In genomic region chr13:81181966-81182908, GRCm38 (mm10) we compare ENCODE assay signal across 12 mouse cellular contexts.
A peak's percentile ranks its signal among the peaks of the same experiment; 100 is the strongest.
DNase-seq lines count a peak whose midpoint lies in the region; ATAC-seq lines count a peak whose summit lies in the region.
"Had no signal": no experiment of that assay in that cellular context is flagged by ENCODE, and none has a peak within 500 bp of the region (broad histone marks: within the 10 kb centered on the region; RNA-seq: fewer than 3 reads in every experiment).

No protein-coding gene starts in this region.

- H3K27me3 ChIP-seq in neural tube, embryonic 15.5 days (replicated peaks): no peaks in the 10 kb centered on the region
- H3K27me3 ChIP-seq in stomach, embryonic 16.5 days (ENCODE audit: control insufficient read depth, insufficient read depth, low read length): no peaks in the 10 kb centered on the region
- no peaks in the 10 kb centered on the region for H3K27me3 ChIP-seq in forebrain, embryonic 11.5 days (ENCODE audit: control insufficient read depth, insufficient read depth, low read length)
- H3K27me3 ChIP-seq: lung, embryonic 15.5 days had no signal

- intact Hi-C loops in heart, postnatal 10 days (cut with DNase I): no loop called here

- WGBS in neural tube, embryonic 15.5 days: 77% methylated on average over 12 of the region's 12 CpGs
- 61% methylated on average over 12 of the region's 12 CpGs for WGBS in stomach, embryonic 16.5 days
- 83% methylated on average over 12 of the region's 12 CpGs for WGBS in forebrain, embryonic 11.5 days

- peak overlapping the region; percentile 29; the same call in 1 of the 2 replicates for H3K27ac ChIP-seq in neural tube, embryonic 15.5 days (replicated peaks)
- peak overlapping the region; percentile 52; the same call in 1 of the 2 replicates for H3K27ac ChIP-seq in stomach, embryonic 16.5 days (ENCODE audit: low read length)
- H3K27ac ChIP-seq in forebrain, embryonic 11.5 days (ENCODE audit: low read depth, low read length): no peak overlapping the region
- H3K27ac ChIP-seq: lung, embryonic 15.5 days had no signal

- peak; percentile 14 to 57 for DNase-seq in adrenal gland, adult (ENCODE audit: inconsistent age in 2 of 2, low spot score in 1 of 2)
- DNase-seq in adrenal gland, postnatal 25 days: no peak
- no peak for DNase-seq in neural tube, embryonic 10.5 days (ENCODE audit: extremely low spot score, low spot score)
- DNase-seq in heart, postnatal 10 days: peak; percentile 33 to 38
- no peak for DNase-seq in thymus, postnatal 25 days
- DNase-seq in forebrain, embryonic 11.5 days (ENCODE audit: low spot score): no peak
- DNase-seq: cerebellum, adult 8-10 months; layer of hippocampus, postnatal 36 days had no signal

- H3K9ac ChIP-seq in neural tube, embryonic 15.5 days (replicated peaks): no peak overlapping the region
- H3K9ac ChIP-seq in stomach, embryonic 16.5 days (ENCODE audit: low read length): no peak overlapping the region
- no peak overlapping the region for H3K9ac ChIP-seq in forebrain, embryonic 11.5 days (ENCODE audit: low read length)
- H3K9ac ChIP-seq: lung, embryonic 15.5 days had no signal

- H3K4me2 ChIP-seq in neural tube, embryonic 15.5 days: no peak overlapping the region
- H3K4me2 ChIP-seq in stomach, embryonic 16.5 days (ENCODE audit: low read depth, low read length): no peak overlapping the region
- no peak overlapping the region for H3K4me2 ChIP-seq in forebrain, embryonic 11.5 days (ENCODE audit: low read depth, low read length, severe bottlenecking)
- H3K4me2 ChIP-seq: lung, embryonic 15.5 days had no signal

- no peaks in the 10 kb centered on the region for H3K4me1 ChIP-seq in neural tube, embryonic 15.5 days
- H3K4me1 ChIP-seq in stomach, embryonic 16.5 days (ENCODE audit: control insufficient read depth, insufficient read depth, low read length): peaks cover 3% of the 10 kb centered on the region; the same call in 1 of the 2 replicates
- H3K4me1 ChIP-seq in forebrain, embryonic 11.5 days (replicated peaks; ENCODE audit: control insufficient read depth, insufficient read depth, low read length): no peaks in the 10 kb centered on the region
- H3K4me1 ChIP-seq: lung, embryonic 15.5 days had no signal

- no peak for ATAC-seq in neural tube, embryonic 15.5 days (ENCODE audit: low FRiP score)
- ATAC-seq in stomach, embryonic 16.5 days (ENCODE audit: insufficient read depth, low FRiP score): no peak; the same call in 1 of the 2 replicates
- no peak for ATAC-seq in forebrain, embryonic 11.5 days (replicated peaks; ENCODE audit: low FRiP score)
- ATAC-seq: forebrain, embryonic 14.5 days had no signal

- no peaks in the 10 kb centered on the region for H3K9me3 ChIP-seq in neural tube, embryonic 15.5 days (replicated peaks)
- no peaks in the 10 kb centered on the region for H3K9me3 ChIP-seq in stomach, embryonic 16.5 days (replicated peaks; ENCODE audit: control insufficient read depth, low read length)
- no peaks in the 10 kb centered on the region for H3K9me3 ChIP-seq in forebrain, embryonic 11.5 days (ENCODE audit: control insufficient read depth, low read length)
- H3K9me3 ChIP-seq: lung, embryonic 15.5 days had no signal

- no peak overlapping the region for H3K4me3 ChIP-seq in neural tube, embryonic 15.5 days (replicated peaks)
- no peak overlapping the region for H3K4me3 ChIP-seq in stomach, embryonic 16.5 days (replicated peaks; ENCODE audit: low read length)
- no peak overlapping the region for H3K4me3 ChIP-seq in forebrain, embryonic 11.5 days (ENCODE audit: low read depth, low read length)
- H3K4me3 ChIP-seq: lung, embryonic 15.5 days had no signal

- H3K36me3 ChIP-seq in neural tube, embryonic 15.5 days: no peaks in the 10 kb centered on the region
- H3K36me3 ChIP-seq in stomach, embryonic 16.5 days (ENCODE audit: control insufficient read depth, insufficient read depth, low read length): no peaks in the 10 kb centered on the region
- no peaks in the 10 kb centered on the region; the same call in 1 of the 2 replicates for H3K36me3 ChIP-seq in forebrain, embryonic 11.5 days (ENCODE audit: control insufficient read depth, insufficient read depth, low read length)
- H3K36me3 ChIP-seq: lung, embryonic 15.5 days had no signal

Comparison
In these comparisons a context has a peak if more than half of its experiments do, and no peak if none do; other contexts are left out.
1. DNase-seq: peak in adrenal gland, adult (2 of 2) and heart, postnatal 10 days (2 of 2); none in adrenal gland, postnatal 25 days (single experiment), neural tube, embryonic 10.5 days (single experiment), thymus, postnatal 25 days (single experiment) and forebrain, embryonic 11.5 days (single experiment).